Mouse (Mus musculus): ENCODE measurements around the gene Rptor.

DNA sequence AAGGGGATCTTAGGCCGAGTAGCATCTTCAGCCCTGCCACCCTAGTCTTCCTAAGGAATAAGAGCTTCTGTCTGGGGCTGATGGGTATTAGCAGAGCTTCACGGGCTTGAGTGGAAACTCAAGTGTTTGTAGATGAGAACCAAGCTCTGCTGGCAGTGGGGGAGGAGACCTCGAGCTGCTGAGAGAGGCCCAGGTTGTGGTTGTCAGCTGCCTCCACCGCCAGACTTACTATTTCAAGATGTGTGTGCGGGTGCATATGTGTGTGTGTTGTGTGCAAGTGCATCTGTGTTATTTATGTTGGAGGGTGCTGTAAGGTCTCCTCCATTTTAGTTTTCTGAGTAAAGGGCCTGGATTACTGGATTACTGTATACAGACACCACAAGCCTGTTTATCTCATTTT, 15.6 kb upstream of the Rptor start:
- TF ChIP-seq EP300 (IDR thresholded peaks at IDR 0.05; ENCODE audit: insufficient read depth, low read depth, low read length), result no peak
- no peak for TF ChIP-seq POLR2A (IDR thresholded peaks at IDR 0.05; ENCODE audit: insufficient read depth, low read depth, low read length)

All from heart, adult 2 months (tissue).